Mouse (Mus musculus) kidney, adult 9 months (tissue): ENCODE data around the gene Csn2.

Source experiments
- DNase-seq: peaks from one replicate; pipeline ENCODE4 v3.0.0; 2022

Gene Csn2

GRCm38 (mm10) chr5:87699530-87699929 lies at the start of gene Csn2:
Csn2 (minus strand) TSS chr5:87699630.
- DNase-seq, result no peak

GRCm38 (mm10) chr5:87734821-87735220 lies 35.4 kb upstream of the Csn2 start:
- DNase-seq, result no peak

GRCm38 (mm10) chr5:87705891-87706290 lies 6.5 kb upstream of the Csn2 start:
- no peak for DNase-seq

GRCm38 (mm10) chr5:87665908-87666307 lies 33.5 kb downstream of the Csn2 start, which contains the start of gene Csn1s1:
Csn1s1 (plus strand) TSS chr5:87666208.
- DNase-seq, result no peak

- peak; percentile 67 for DNase-seq
Observed at GRCm38 (mm10) chr5:87642787-87643186, 56.6 kb downstream of the Csn2 start.
